Mouse (Mus musculus): ENCODE results near the gene Rabgef1. TPM values are rescaled to one million over a fixed set of nuclear protein-coding genes. Genes with fewer than 3 reads are reported as not detected.

The Rabgef1 gene
- polyA plus RNA-seq (2012; rRNA removed): 13.1 and 15.0 TPM in 2 replicates

GRCm38 (mm10) chr5:130171423-130171954 is at the start of gene Rabgef1:
Rabgef1 (plus strand) TSS chr5:130171798.

GRCm38 (mm10) chr5:130144334-130145312 is 27.0 kb upstream of the Rabgef1 start, which contains the start of gene Kctd7:
Kctd7 (plus strand) TSS chr5:130144861.

GRCm38 (mm10) chr5:130216781-130217180 is 45.2 kb downstream of the Rabgef1 start, which contains the start of gene Tmem248:
Tmem248 (plus strand) TSS chr5:130217081.

GRCm38 (mm10) chr5:130255017-130255720 is 83.6 kb downstream of the Rabgef1 start, which contains the start of the genes Sbds and Tyw1:
Sbds (minus strand) TSS chr5:130255530.
Tyw1 (plus strand) TSS chr5:130255619.

Other genes starting within 250 kb of the Rabgef1 start
- gene Vkorc1l1, start 229.8 kb upstream of the Rabgef1 start, polyA plus RNA-seq (2012; rRNA removed): 15.6 and 17.8 TPM in 2 replicates
- gene Gusb, start 168.7 kb upstream of the Rabgef1 start, polyA plus RNA-seq (2012; rRNA removed): 17.1 and 21.6 TPM in 2 replicates
- 26.9 and 31.7 TPM in 2 replicates for gene Asl, start 142.6 kb upstream of the Rabgef1 start, polyA plus RNA-seq (2012; rRNA removed)
- 18.0 and 19.4 TPM in 2 replicates for gene Crcp, start 142.5 kb upstream of the Rabgef1 start, polyA plus RNA-seq (2012; rRNA removed)
- gene Tpst1, start 98.5 kb upstream of the Rabgef1 start, polyA plus RNA-seq (2012; rRNA removed): 10.5 and 11.3 TPM in 2 replicates
- 3.4 and 4.0 TPM in 2 replicates for gene Kctd7, start 26.9 kb upstream of the Rabgef1 start, polyA plus RNA-seq (2012; rRNA removed)
- gene Tmem248, start 45.3 kb downstream of the Rabgef1 start, polyA plus RNA-seq (2012; rRNA removed): 12.6 and 15.6 TPM in 2 replicates
- 40.6 and 41.8 TPM in 2 replicates for gene Sbds, start 83.7 kb downstream of the Rabgef1 start, polyA plus RNA-seq (2012; rRNA removed)
- 6.4 and 7.1 TPM in 2 replicates for gene Tyw1, start 83.8 kb downstream of the Rabgef1 start, polyA plus RNA-seq (2012; rRNA removed)
- gene Caln1, start 197.7 kb downstream of the Rabgef1 start, polyA plus RNA-seq (2012; rRNA removed): 0.01 TPM in 1 of 2 replicates, not detected in the other
- gene A330070K13Rik, start 212.8 kb downstream of the Rabgef1 start, polyA plus RNA-seq (2012; rRNA removed): not detected in 2 replicates